Mouse (Mus musculus) intestine, embryonic 14.5 days (tissue): ENCODE measurements at regions not wholly inside any gene's neighbourhood (a gene's known extent, or its start where the extent isn't known, plus 50 kb on each side); places are given as distances from the start of the nearest gene placed in this dataset.

Experiments
- ATAC-seq: fragments of 200-750 bp; cut with Nextera tagmentation; replicated peaks from 2 replicates; pipeline ENCODE4 v1.8.0; 2017; ENCODE audit warnings: low read depth, moderate number of reproducible peaks, moderate TSS enrichment, moderate library complexity; ENCODE audit not compliant: low FRiP score, low TSS enrichment
- DNase-seq: peaks from one replicate; pipeline ENCODE4 v3.0.0-alpha.2; 2018; ENCODE audit warnings: low spot score
- H3K27ac ChIP-seq: fragments of 300-500 bp; sonication (generic); 2 replicates; pipeline ENCODE4 v1.5.1; 2014; ENCODE audit warnings: low read depth, mild to moderate bottlenecking, control low read depth
- H3K27me3 ChIP-seq: fragments of 300-500 bp; sonication (generic); replicated peaks from 2 replicates; pipeline ENCODE4 v1.6.1; 2014; ENCODE audit warnings: low read length, control low read depth; ENCODE audit not compliant: control insufficient read depth, insufficient read depth
- H3K36me3 ChIP-seq: fragments of 300-500 bp; sonication (generic); 2 replicates; pipeline ENCODE4 v1.6.1; 2014; ENCODE audit warnings: low read length, control low read depth; ENCODE audit not compliant: control insufficient read depth, insufficient read depth
- H3K4me1 ChIP-seq: fragments of 300-500 bp; sonication (generic); replicated peaks from 2 replicates; pipeline ENCODE4 v1.6.1; 2014; ENCODE audit warnings: low read length, control low read depth, mixed read lengths; ENCODE audit not compliant: control insufficient read depth, insufficient read depth
- H3K4me2 ChIP-seq: fragments of 300-500 bp; sonication (generic); 2 replicates; pipeline ENCODE4 v1.6.1; 2014; ENCODE audit warnings: low read length
- H3K4me3 ChIP-seq: fragments of 300-500 bp; sonication (generic); 2 replicates; pipeline ENCODE4 v1.5.1; 2014; ENCODE audit warnings: low read depth, low read length, control low read depth, mixed read lengths
- H3K9ac ChIP-seq: fragments of 300-500 bp; sonication (generic); 2 replicates; pipeline ENCODE4 v1.6.1; 2014; ENCODE audit warnings: mild to moderate bottlenecking, low read length
- H3K9me3 ChIP-seq: fragments of 300-500 bp; sonication (generic); 2 replicates; pipeline ENCODE4 v1.6.1; 2016; ENCODE audit warnings: low read length, control low read depth; ENCODE audit not compliant: control insufficient read depth
- WGBS: fragments of 180-500 bp; shearing (Covaris S2); extraction: QIAGEN DNeasy Blood & Tissue Kit; methylation state at CpG from one replicate; pipeline ENCODE4 v1.1.7; 2014; 5-methylcytosine and 5-hydroxymethylcytosine counted together

GRCm38 (mm10) chr13:107597217-107597616 is 447.0 kb upstream of the Smim15 start:
- no peak overlapping the region for H3K4me3 ChIP-seq
- H3K4me2 ChIP-seq, result no peak overlapping the region
- 61% methylated on average over 2 of the region's 2 CpGs for WGBS
- no peaks in the 10 kb centered on the region for H3K27me3 ChIP-seq
- H3K4me1 ChIP-seq, result peaks cover 8% of the 10 kb centered on the region; the same call in 1 of the 2 replicates
- no peak for ATAC-seq
- DNase-seq, result no peak
- H3K9ac ChIP-seq, result no peak overlapping the region
- H3K9me3 ChIP-seq, result no peaks in the 10 kb centered on the region
- no peaks in the 10 kb centered on the region for H3K36me3 ChIP-seq
- no peak overlapping the region for H3K27ac ChIP-seq

- Histone ChIP-seq H3K27me3 (no peaks in the 10 kb centered on the region), H3K36me3 (no peaks in the 10 kb centered on the region)
- 72% methylated on average over 2 of the region's 2 CpGs for WGBS
Measured at GRCm38 (mm10) chr13:107596183-107596582, 448.1 kb upstream of the Smim15 start.

GRCm38 (mm10) chr13:107588399-107589002 is 455.7 kb upstream of the Smim15 start:
- ATAC-seq (no peak), DNase-seq (no peak)
- Histone ChIP-seq H3K36me3 (no peaks in the 10 kb centered on the region), H3K27me3 (no peaks in the 10 kb centered on the region), H3K27ac (no peak overlapping the region), H3K4me2 (no peak overlapping the region), H3K4me1 (0 out of 2 replicates have a peak, but pooled peaks cover 4% of the 10 kb centered on the region), H3K4me3 (no peak overlapping the region), H3K9ac (no peak overlapping the region), H3K9me3 (no peaks in the 10 kb centered on the region)
- 70% methylated on average over 9 of the region's 9 CpGs for WGBS

More at GRCm38 (mm10) chr13:107596183-107596582, 448.1 kb upstream of the Smim15 start:
- DNase-seq (no peak), ATAC-seq (no peak)
- no peaks in the 10 kb centered on the region for H3K9me3 ChIP-seq
- peaks cover 8% of the 10 kb centered on the region; the same call in 1 of the 2 replicates for H3K4me1 ChIP-seq
- no peak overlapping the region for H3K9ac ChIP-seq
- H3K4me3 ChIP-seq, result no peak overlapping the region
- no peak overlapping the region for H3K4me2 ChIP-seq
- no peak overlapping the region for H3K27ac ChIP-seq

GRCm38 (mm10) chr13:107587678-107588077 is 456.6 kb upstream of the Smim15 start:
- Histone ChIP-seq H3K36me3 (no peaks in the 10 kb centered on the region), H3K4me2 (no peak overlapping the region), H3K27me3 (no peaks in the 10 kb centered on the region), H3K4me3 (no peak overlapping the region), H3K27ac (no peak overlapping the region), H3K9me3 (no peaks in the 10 kb centered on the region), H3K9ac (no peak overlapping the region), H3K4me1 (0 out of 2 replicates have a peak, but pooled peaks cover 4% of the 10 kb centered on the region)
- 46% methylated on average over 8 of the region's 8 CpGs for WGBS
- ATAC-seq (no peak), DNase-seq (no peak)

GRCm38 (mm10) chr13:107585936-107586335 is 458.3 kb upstream of the Smim15 start:
- ATAC-seq, result no peak
- no peaks in the 10 kb centered on the region for H3K27me3 ChIP-seq
- 93% methylated on average over 9 of the region's 9 CpGs for WGBS

DNA sequence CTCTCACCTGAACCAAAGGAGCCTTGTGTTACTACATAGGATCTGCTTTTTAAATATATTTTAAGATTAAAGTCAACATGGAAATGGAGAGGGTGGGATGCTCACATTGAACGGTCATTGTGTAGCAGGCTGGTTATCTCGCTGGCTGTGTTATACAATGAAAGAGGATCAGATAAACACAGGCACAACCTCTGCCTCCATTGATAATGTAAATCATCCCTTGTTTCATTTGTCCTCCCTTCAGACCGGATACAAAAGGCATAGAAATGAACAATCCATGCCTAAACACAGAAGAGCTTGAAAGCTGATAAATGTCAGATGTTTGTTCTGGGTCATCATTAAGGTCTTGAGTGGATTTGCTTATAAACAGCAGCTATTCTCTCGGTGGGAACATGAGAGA is 458.9 kb upstream of the Smim15 start:
- no peak overlapping the region for H3K9ac ChIP-seq
- H3K27me3 ChIP-seq, result no peaks in the 10 kb centered on the region
- 0 out of 2 replicates have a peak, but pooled peaks cover 4% of the 10 kb centered on the region for H3K4me1 ChIP-seq
- no peaks in the 10 kb centered on the region for H3K9me3 ChIP-seq
- no peaks in the 10 kb centered on the region for H3K36me3 ChIP-seq
- H3K27ac ChIP-seq, result no peak overlapping the region
- 24% methylated on average over 4 of the region's 4 CpGs for WGBS
- no peak overlapping the region for H3K4me2 ChIP-seq
- no peak for DNase-seq
- H3K4me3 ChIP-seq, result no peak overlapping the region
- no peak for ATAC-seq

More at GRCm38 (mm10) chr13:107585936-107586335, 458.3 kb upstream of the Smim15 start:
- Histone ChIP-seq H3K4me3 (no peak overlapping the region), H3K4me2 (no peak overlapping the region), H3K36me3 (no peaks in the 10 kb centered on the region), H3K27ac (no peak overlapping the region), H3K4me1 (0 out of 2 replicates have a peak, but pooled peaks cover 4% of the 10 kb centered on the region), H3K9me3 (no peaks in the 10 kb centered on the region), H3K9ac (no peak overlapping the region)
- no peak for DNase-seq

DNA sequence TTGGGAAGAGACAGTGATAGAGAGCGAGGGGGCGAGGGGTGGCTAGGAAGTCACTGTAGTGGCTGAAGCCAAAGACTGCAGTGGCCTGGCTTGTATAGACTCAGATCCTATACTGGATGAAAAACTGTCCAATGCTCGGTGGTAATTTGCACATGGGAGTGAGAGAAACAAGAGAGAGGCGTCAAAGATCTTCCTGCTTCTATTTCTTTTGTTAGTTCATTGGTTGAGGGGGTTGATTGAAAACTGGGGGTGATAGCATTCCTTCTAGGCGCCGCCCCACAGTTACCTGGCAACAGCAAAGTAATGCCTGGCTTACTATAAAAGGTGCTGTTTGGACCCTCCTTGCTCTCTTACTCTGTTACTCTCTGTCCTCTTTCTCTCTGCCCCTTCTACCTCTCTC is 465.3 kb upstream of the Smim15 start:
- DNase-seq (no peak), ATAC-seq (no peak)
- Histone ChIP-seq H3K27me3 (no peaks in the 10 kb centered on the region), H3K4me1 (no peaks in the 10 kb centered on the region), H3K27ac (no peak overlapping the region), H3K9ac (no peak overlapping the region), H3K36me3 (no peaks in the 10 kb centered on the region), H3K9me3 (no peaks in the 10 kb centered on the region), H3K4me2 (no peak overlapping the region), H3K4me3 (no peak overlapping the region)
- 93% methylated on average over 6 of the region's 6 CpGs for WGBS

- H3K36me3 ChIP-seq, result no peaks in the 10 kb centered on the region
- no peak overlapping the region for H3K27ac ChIP-seq
- H3K9ac ChIP-seq, result no peak overlapping the region
- no peak overlapping the region for H3K4me3 ChIP-seq
- H3K4me1 ChIP-seq, result no peaks in the 10 kb centered on the region
- ATAC-seq (no peak), DNase-seq (no peak)
- 79% methylated on average over 8 of the region's 8 CpGs for WGBS
- H3K27me3 ChIP-seq, result no peaks in the 10 kb centered on the region
- no peaks in the 10 kb centered on the region for H3K9me3 ChIP-seq
- H3K4me2 ChIP-seq, result no peak overlapping the region
Measured at GRCm38 (mm10) chr13:107577809-107578208, 466.4 kb upstream of the Smim15 start.

DNA sequence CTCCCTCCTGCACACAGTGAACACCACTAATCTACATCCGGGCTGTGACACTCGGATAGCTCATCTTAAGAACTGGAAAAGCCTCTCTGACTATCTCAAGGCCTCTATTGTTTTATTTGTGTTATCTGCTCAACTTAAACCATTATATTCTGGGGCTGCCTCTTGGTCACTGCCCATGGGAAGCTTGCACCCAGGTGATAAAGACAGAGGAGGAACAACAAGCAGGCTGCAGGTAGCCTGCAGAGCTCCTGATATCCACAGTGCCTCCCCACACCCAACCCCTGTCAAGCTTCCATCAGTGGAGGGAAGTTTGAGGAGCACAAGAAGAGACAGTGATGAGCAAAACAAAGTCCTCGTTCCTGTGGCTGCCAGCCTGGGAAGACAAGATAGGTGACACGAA is 467.0 kb upstream of the Smim15 start:
- no peak for ATAC-seq
- 68% methylated on average over 4 of the region's 4 CpGs for WGBS

More for the DNA sequence above, 467.0 kb upstream of the Smim15 start:
- H3K27ac ChIP-seq, result no peak overlapping the region
- no peaks in the 10 kb centered on the region for H3K4me1 ChIP-seq
- H3K27me3 ChIP-seq, result no peaks in the 10 kb centered on the region
- no peaks in the 10 kb centered on the region for H3K36me3 ChIP-seq
- H3K4me2 ChIP-seq, result no peak overlapping the region
- H3K9me3 ChIP-seq, result no peaks in the 10 kb centered on the region
- DNase-seq, result no peak
- no peak overlapping the region for H3K9ac ChIP-seq
- no peak overlapping the region for H3K4me3 ChIP-seq
